Mouse (Mus musculus) heart, embryonic 14.5 days (tissue): ENCODE measurements at regions not wholly inside any gene's neighbourhood (a gene's known extent, or its start where the extent isn't known, plus 50 kb on each side); places are given as distances from the start of the nearest gene placed in this dataset.

Experiments used
- ATAC-seq: fragments of 200-750 bp; cut with Nextera tagmentation; 2 replicates; pipeline ENCODE4 v1.8.0; 2017; ENCODE audit warnings: low read depth, moderate TSS enrichment; ENCODE audit not compliant: insufficient number of reproducible peaks, insufficient read depth, low FRiP score
- H3K27ac ChIP-seq, 2 experiments: fragments of 200-500 bp in 1 of 2; fragments of 300-500 bp in 1 of 2; sonication (generic) in 1 of 2; replicated peaks in 1 of 2; 2 replicates each; pipeline ENCODE4 v1.5.1; 2012 to 2014; ENCODE audit warnings: low read depth in 2 of 2, low read length in 2 of 2, control low read depth in 1 of 2, mild to moderate bottlenecking in 1 of 2, mixed read lengths in 1 of 2; ENCODE audit not compliant: control insufficient read depth in 1 of 2, insufficient read depth in 1 of 2
- H3K27me3 ChIP-seq: fragments of 300-500 bp; sonication (generic); 2 replicates; pipeline ENCODE4 v1.6.1; 2014; ENCODE audit warnings: mild to moderate bottlenecking, low read length, control low read depth; ENCODE audit not compliant: control insufficient read depth, insufficient read depth
- H3K36me3 ChIP-seq: fragments of 300-500 bp; sonication (generic); 2 replicates; pipeline ENCODE4 v1.6.1; 2014; ENCODE audit warnings: mild to moderate bottlenecking, control low read depth, low read length, mixed read lengths; ENCODE audit not compliant: control insufficient read depth, insufficient read depth
- H3K4me1 ChIP-seq, 2 experiments: fragments of 200-500 bp in 1 of 2; fragments of 300-500 bp in 1 of 2; sonication (generic) in 1 of 2; 2 replicates each; pipeline ENCODE4 v1.6.1; 2012 to 2014; ENCODE audit warnings: low read length in 2 of 2, control low read depth in 1 of 2, mixed read lengths in 1 of 2; ENCODE audit not compliant: control insufficient read depth in 2 of 2, insufficient read depth in 2 of 2
- H3K4me2 ChIP-seq: fragments of 300-500 bp; sonication (generic); 2 replicates; pipeline ENCODE4 v1.6.1; 2014; ENCODE audit warnings: mild to moderate bottlenecking, low read length
- H3K4me3 ChIP-seq, 2 experiments: fragments of 200-500 bp in 1 of 2; fragments of 300-500 bp in 1 of 2; sonication (generic) in 1 of 2; 2 replicates each; pipeline ENCODE4 v1.5.1; 2012 to 2014; ENCODE audit warnings: low read length in 2 of 2, mild to moderate bottlenecking in 2 of 2, control low read depth in 1 of 2, low read depth in 1 of 2, moderate library complexity in 1 of 2; ENCODE audit not compliant: control insufficient read depth in 1 of 2, insufficient read depth in 1 of 2
- H3K9ac ChIP-seq: fragments of 300-500 bp; sonication (generic); 2 replicates; pipeline ENCODE4 v1.6.1; 2014; ENCODE audit warnings: mild to moderate bottlenecking, low read length
- H3K9me3 ChIP-seq: fragments of 300-500 bp; sonication (generic); 2 replicates; pipeline ENCODE4 v1.6.1; 2016; ENCODE audit warnings: low read length, control low read depth; ENCODE audit not compliant: control insufficient read depth
- WGBS: fragments of 180-500 bp; shearing (Covaris S2); extraction: QIAGEN DNeasy Blood & Tissue Kit; methylation state at CpG from one replicate; pipeline ENCODE4 v1.1.7; 2014; 5-methylcytosine and 5-hydroxymethylcytosine counted together

- Histone ChIP-seq H3K27ac (no peak overlapping the region), H3K4me2 (no peak overlapping the region), H3K27me3 (no peaks in the 10 kb centered on the region), H3K36me3 (no peaks in the 10 kb centered on the region), H3K4me1 (peaks cover 8 to 22% of the 10 kb centered on the region in 2 experiments), H3K9me3 (no peaks in the 10 kb centered on the region), H3K4me3 (no peak overlapping the region), H3K9ac (no peak overlapping the region)
- no peak for ATAC-seq
Measured at GRCm38 (mm10) chr4:82199118-82199517, 506.4 kb downstream of the Nfib start.

- ATAC-seq, result peak; percentile 61; the same call in 1 of the 2 replicates
- Histone ChIP-seq H3K4me2 (peak overlapping the region; percentile 2; the same call in 1 of the 2 replicates), H3K27ac (peak overlapping the region; percentile 85 to 86), H3K4me3 (no peak overlapping the region), H3K27me3 (no peaks in the 10 kb centered on the region), H3K9ac (peak overlapping the region; percentile 1; the same call in 1 of the 2 replicates), H3K4me1 (peaks cover 8 to 24% of the 10 kb centered on the region in 2 experiments), H3K9me3 (no peaks in the 10 kb centered on the region), H3K36me3 (no peaks in the 10 kb centered on the region)
- WGBS, result 25% methylated on average over 6 of the region's 6 CpGs
Measured at GRCm38 (mm10) chr4:82197611-82198010, 507.9 kb downstream of the Nfib start.

GRCm38 (mm10) chr4:82196024-82196647, 509.4 kb downstream of the Nfib start:
- no peak for ATAC-seq
- Histone ChIP-seq H3K9ac (no peak overlapping the region), H3K27me3 (no peaks in the 10 kb centered on the region), H3K36me3 (no peaks in the 10 kb centered on the region), H3K4me3 (no peak overlapping the region), H3K9me3 (no peaks in the 10 kb centered on the region), H3K27ac (peak overlapping the region; percentile 53 to 55), H3K4me2 (no peak overlapping the region), H3K4me1 (peaks cover 8 to 24% of the 10 kb centered on the region in 2 experiments)
- 46% methylated on average over 6 of the region's 6 CpGs for WGBS

DNA sequence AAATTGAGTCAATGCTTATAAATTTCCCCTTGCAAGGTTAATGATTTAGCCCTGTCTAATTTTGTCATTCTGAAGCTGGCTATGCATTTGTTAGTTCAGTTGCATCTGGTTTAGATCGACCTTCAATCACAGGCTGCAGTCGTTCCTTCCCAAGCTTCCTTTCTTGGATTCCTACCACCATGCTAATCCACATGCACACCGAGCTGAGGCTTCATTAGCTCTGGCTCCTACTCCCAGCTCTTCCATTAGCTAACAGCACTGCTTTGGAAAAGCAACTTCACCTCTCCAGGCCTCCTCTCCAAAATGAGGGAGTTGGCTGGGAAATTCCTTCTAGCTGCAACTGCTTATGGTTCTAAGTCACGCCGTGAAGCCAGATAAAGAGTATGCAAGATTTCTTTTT, 511.6 kb downstream of the Nfib start:
- 55% methylated on average over 5 of the region's 5 CpGs for whole genome bisulfite sequencing
- Histone ChIP-seq H3K27ac (peak overlapping the region in 1 of 2 experiments; percentile 41; a peak in 1 of 4 replicates), H3K27me3 (no peaks in the 10 kb centered on the region), H3K4me3 (no peak overlapping the region), H3K9ac (no peak overlapping the region), H3K9me3 (no peaks in the 10 kb centered on the region), H3K4me1 (peaks cover 8 to 24% of the 10 kb centered on the region in 2 experiments), H3K36me3 (no peaks in the 10 kb centered on the region), H3K4me2 (no peak overlapping the region)
- ATAC-seq, result no peak

GRCm38 (mm10) chr4:82186892-82187291, 518.7 kb downstream of the Nfib start:
- Histone ChIP-seq H3K27me3 (no peaks in the 10 kb centered on the region), H3K4me3 (no peak overlapping the region), H3K36me3 (no peaks in the 10 kb centered on the region), H3K9ac (no peak overlapping the region), H3K9me3 (no peaks in the 10 kb centered on the region), H3K4me1 (no peaks in the 10 kb centered on the region; a peak in 1 of 4 replicates), H3K4me2 (no peak overlapping the region), H3K27ac (no peak overlapping the region)
- WGBS, result 92% methylated on average over 3 of the region's 3 CpGs
- ATAC-seq, result no peak

GRCm38 (mm10) chr4:82183974-82184373, 521.6 kb downstream of the Nfib start:
- no peak overlapping the region for H3K4me3 ChIP-seq
- H3K4me1 ChIP-seq, result no peaks in the 10 kb centered on the region; a peak in 1 of 4 replicates
- no peaks in the 10 kb centered on the region for H3K9me3 ChIP-seq
- H3K27ac ChIP-seq, result no peak overlapping the region
- no peaks in the 10 kb centered on the region for H3K36me3 ChIP-seq
- H3K9ac ChIP-seq, result no peak overlapping the region
- H3K27me3 ChIP-seq, result no peaks in the 10 kb centered on the region
- 80% methylated on average over 1 of the region's 1 CpGs for WGBS
- no peak overlapping the region for H3K4me2 ChIP-seq
- no peak for ATAC-seq

GRCm38 (mm10) chr4:82178112-82178511, 527.4 kb downstream of the Nfib start:
- Histone ChIP-seq H3K4me1 (peaks cover 0 to 2% of the 10 kb centered on the region in 2 experiments; a peak in 1 of 4 replicates), H3K4me3 (no peak overlapping the region), H3K27ac (no peak overlapping the region), H3K9me3 (no peaks in the 10 kb centered on the region), H3K9ac (no peak overlapping the region), H3K27me3 (no peaks in the 10 kb centered on the region), H3K4me2 (no peak overlapping the region), H3K36me3 (no peaks in the 10 kb centered on the region)
- no peak for ATAC-seq
- 69% methylated on average over 5 of the region's 5 CpGs for WGBS

DNA sequence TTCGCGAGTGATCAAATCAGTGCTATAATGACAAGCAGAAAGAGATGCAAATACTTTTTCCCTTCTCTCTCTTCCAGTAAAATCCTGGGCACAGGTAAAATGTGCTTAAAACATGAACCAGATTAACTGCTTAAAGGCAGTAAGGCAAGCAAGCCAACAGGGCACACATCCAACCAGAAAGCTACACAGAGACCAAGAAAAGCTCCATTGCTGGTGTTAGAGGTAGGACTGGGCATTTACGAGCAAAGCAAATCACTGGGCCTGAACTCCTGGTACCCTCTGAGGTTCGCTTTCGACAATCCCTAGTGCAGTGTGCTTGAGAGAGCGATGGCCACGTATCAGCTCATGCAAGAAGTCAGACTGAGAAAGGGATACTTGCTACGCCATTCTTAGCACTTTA, 528.8 kb downstream of the Nfib start:
- no peak overlapping the region for H3K4me2 ChIP-seq
- no peaks in the 10 kb centered on the region for H3K9me3 ChIP-seq
- no peak overlapping the region for H3K4me3 ChIP-seq
- no peaks in the 10 kb centered on the region for H3K27me3 ChIP-seq
- H3K27ac ChIP-seq, result no peak overlapping the region
- H3K9ac ChIP-seq, result no peak overlapping the region
- H3K36me3 ChIP-seq, result no peaks in the 10 kb centered on the region
- 90% methylated on average over 8 of the region's 8 CpGs for WGBS
- H3K4me1 ChIP-seq, result peaks cover 0 to 2% of the 10 kb centered on the region in 2 experiments; a peak in 1 of 4 replicates
- ATAC-seq, result no peak
